Comparison of ENCODE assay signal across 18 mouse cellular contexts in the genomic region with DNA sequence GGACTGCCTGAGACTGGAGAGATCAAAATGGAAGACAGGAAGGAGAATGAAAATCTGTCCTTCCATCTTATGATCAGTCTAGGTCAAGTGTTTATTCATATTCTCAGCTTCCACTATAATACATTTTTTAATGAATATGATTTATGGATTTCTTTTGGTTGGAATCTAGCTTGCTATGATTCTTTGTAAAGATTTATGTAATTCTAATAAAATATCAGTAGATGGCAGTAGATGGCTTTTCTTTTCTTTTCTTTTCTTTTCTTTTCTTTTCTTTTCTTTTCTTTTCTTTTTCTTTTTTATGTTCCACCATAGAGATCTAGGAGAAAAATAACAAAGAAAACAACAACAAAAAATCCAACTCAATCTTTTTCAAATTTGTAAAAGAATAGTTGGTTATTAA.
"Had no signal": no experiment of that assay in that cellular context is flagged by ENCODE, and none has a peak within 500 bp of the region (broad histone marks: within the 10 kb centered on the region; RNA-seq: fewer than 3 reads in every experiment).

No protein-coding gene starts in this region.

- H3K27me3 ChIP-seq: kidney, embryonic 15.5 days; limb, embryonic 12.5 days; limb, embryonic 15.5 days; megakaryocyte, embryonic 14.5 days; neural tube, embryonic 12.5 days had no signal

- H3K4me3 ChIP-seq: kidney, embryonic 15.5 days; limb, embryonic 12.5 days; limb, embryonic 15.5 days; megakaryocyte, embryonic 14.5 days; midbrain, embryonic 10.5 days; neural tube, embryonic 12.5 days; neural tube, embryonic 15.5 days had no signal

- ATAC-seq: intestine, postnatal 0 days; liver, postnatal 0 days; lung, postnatal 0 days had no signal

- H3K9ac ChIP-seq: kidney, embryonic 15.5 days; limb, embryonic 12.5 days; limb, embryonic 15.5 days; liver, embryonic 14.5 days; liver, postnatal 0 days; lung, embryonic 14.5 days; neural tube, embryonic 12.5 days; neural tube, embryonic 15.5 days had no signal

- H3K36me3 ChIP-seq: kidney, embryonic 15.5 days; limb, embryonic 12.5 days; limb, embryonic 15.5 days; midbrain, embryonic 10.5 days; neural tube, embryonic 12.5 days; neural tube, embryonic 15.5 days had no signal

- H3K9me3 ChIP-seq: kidney, embryonic 15.5 days; limb, embryonic 15.5 days; neural tube, embryonic 12.5 days had no signal

- DNase-seq: kidney, adult 2 months; kidney, postnatal 14 days; liver, postnatal 0 days; lung, embryonic 14.5 days; lung, postnatal 36 days; midbrain, embryonic 14.5 days; thymus, postnatal 25 days had no signal

- H3K27ac ChIP-seq: kidney, embryonic 15.5 days; limb, embryonic 12.5 days; limb, embryonic 15.5 days; liver, embryonic 14.5 days; midbrain, embryonic 10.5 days; neural tube, embryonic 12.5 days; neural tube, embryonic 15.5 days had no signal

- H3K4me1 ChIP-seq: kidney, embryonic 15.5 days; limb, embryonic 12.5 days; limb, embryonic 15.5 days; megakaryocyte, embryonic 14.5 days; midbrain, embryonic 10.5 days; neural tube, embryonic 12.5 days; neural tube, embryonic 15.5 days had no signal

- H3K4me2 ChIP-seq: kidney, embryonic 15.5 days; limb, embryonic 12.5 days; limb, embryonic 15.5 days; liver, embryonic 11.5 days; lung, embryonic 14.5 days; neural tube, embryonic 12.5 days; neural tube, embryonic 15.5 days had no signal
